Comparison of ENCODE assay signal across 8 mouse cellular contexts in genomic region chr17:56989467-56990114, GRCm38 (mm10). TPM values are rescaled to one million over a fixed set of nuclear protein-coding genes. Genes with fewer than 3 reads are reported as not detected.
DNase-seq lines count a peak whose midpoint lies in the region; ATAC-seq and TF ChIP-seq lines count a peak whose summit lies in the region.

No protein-coding gene starts in this region.

- TF ChIP-seq POLR2A in thymus, adult 2 months (IDR thresholded peaks at IDR 0.05; ENCODE audit: control insufficient read depth, extremely low read depth, insufficient read depth, low read length, poor library complexity) = no peak

- H3K9me3 ChIP-seq in lung, embryonic 16.5 days (ENCODE audit: control insufficient read depth, low read length) = no peaks in the 10 kb centered on the region

- no peak overlapping the region for H3K27ac ChIP-seq in thymus, adult 2 months (ENCODE audit: control insufficient read depth, insufficient read depth, low read length)
- H3K27ac ChIP-seq in lung, embryonic 16.5 days (ENCODE audit: low read length) = peak overlapping the region; percentile 80

- peak overlapping the region; percentile 80 for H3K9ac ChIP-seq in lung, embryonic 16.5 days (ENCODE audit: low read length)

- peak; percentile 31 for DNase-seq in thymus, adult 2 months
- DNase-seq in thymus, postnatal 0 days (ENCODE audit: low spot score) = no peak
- DNase-seq in cerebellum, adult 8-10 months = peak; percentile 36
- DNase-seq in kidney, postnatal 25 days = peak; percentile 81 to 89
- DNase-seq in retina, embryonic 14.5 days (ENCODE audit: low spot score) = peak; percentile 89
- no peak for DNase-seq in ovary, postnatal 14 days (ENCODE audit: low spot score)

- WGBS in thymus, adult 2 months = under 1% methylated on average over 25 of the region's 25 CpGs
- 2% methylated on average over 25 of the region's 25 CpGs for WGBS in lung, embryonic 16.5 days

- H3K36me3 ChIP-seq in thymus, adult 2 months (ENCODE audit: control insufficient read depth, insufficient read depth, low read length) = peaks cover 9% of the 10 kb centered on the region; the same call in 1 of the 2 replicates
- peaks cover 17% of the 10 kb centered on the region for H3K36me3 ChIP-seq in lung, embryonic 16.5 days (ENCODE audit: control insufficient read depth, insufficient read depth, low read length)

- TF ChIP-seq CTCF in thymus, adult 2 months (IDR thresholded peaks at IDR 0.05; ENCODE audit: borderline replicate concordance, control insufficient read depth, extremely low read depth, insufficient read depth, low read length, poor library complexity) = no peak

- peak overlapping the region; percentile 81 for H3K4me3 ChIP-seq in thymus, adult 2 months (ENCODE audit: control insufficient read depth, insufficient read depth, low read length)
- H3K4me3 ChIP-seq in lung, embryonic 16.5 days (ENCODE audit: low read length) = peak overlapping the region; percentile 96

- peak overlapping the region; percentile 79 for H3K4me2 ChIP-seq in lung, embryonic 16.5 days (ENCODE audit: low read depth, low read length)

- H3K27me3 ChIP-seq in thymus, adult 2 months (ENCODE audit: control insufficient read depth, insufficient read depth, low read length) = no peaks in the 10 kb centered on the region
- no peaks in the 10 kb centered on the region for H3K27me3 ChIP-seq in lung, embryonic 16.5 days (ENCODE audit: control insufficient read depth, insufficient read depth, low read depth, low read length)

- ATAC-seq in frontal cortex, adult (ENCODE audit: low TSS enrichment) = peak; percentile 90
- peak; percentile 92 for ATAC-seq in lung, embryonic 16.5 days (ENCODE audit: low read depth)

- peaks cover 5% of the 10 kb centered on the region for H3K4me1 ChIP-seq in thymus, adult 2 months (replicated peaks; ENCODE audit: control insufficient read depth, insufficient read depth, low read length)
- H3K4me1 ChIP-seq in lung, embryonic 16.5 days (replicated peaks; ENCODE audit: control insufficient read depth, insufficient read depth, low read length) = peaks cover 7% of the 10 kb centered on the region; the same call in 1 of the 2 replicates

RNA-seq across cellular contexts. Expression of gene Clpp, which starts 0.5 kb away (rescaled TPM):
- 131 and 144 TPM in 2 replicates for polyA plus RNA-seq in thymus, adult 2 months (2012; rRNA removed)
- polyA plus RNA-seq in thymus, postnatal 0 days (2015; fragmentation: Nextera tagmentation; extraction: Ambion mirVana) = 111 and 113 TPM in 2 replicates
- polyA plus RNA-seq in lung, embryonic 16.5 days (2015; fragmentation: Nextera tagmentation; extraction: Ambion mirVana) = 113 and 124 TPM in 2 replicates

RNA-seq across cellular contexts. Expression of gene Alkbh7, which starts 7.5 kb away (rescaled TPM):
- 26.7 and 32.2 TPM in 2 replicates for polyA plus RNA-seq in thymus, adult 2 months (2012; rRNA removed)
- 35.0 and 35.6 TPM in 2 replicates for polyA plus RNA-seq in thymus, postnatal 0 days (2015; fragmentation: Nextera tagmentation; extraction: Ambion mirVana)
- 41.3 and 42.6 TPM in 2 replicates for polyA plus RNA-seq in lung, embryonic 16.5 days (2015; fragmentation: Nextera tagmentation; extraction: Ambion mirVana)

RNA-seq across cellular contexts. Expression of gene Acer1, which starts 7.7 kb away (rescaled TPM):
- 0.14 and 0.32 TPM in 2 replicates for polyA plus RNA-seq in thymus, adult 2 months (2012; rRNA removed)
- not detected in 2 replicates for polyA plus RNA-seq in thymus, postnatal 0 days (2015; fragmentation: Nextera tagmentation; extraction: Ambion mirVana)
- 0.09 TPM in 1 of 2 replicates, not detected in the other for polyA plus RNA-seq in lung, embryonic 16.5 days (2015; fragmentation: Nextera tagmentation; extraction: Ambion mirVana)

RNA-seq across cellular contexts. Expression of gene Pspn, which starts 10.2 kb away (rescaled TPM):
- not detected in 2 replicates for polyA plus RNA-seq in thymus, adult 2 months (2012; rRNA removed)
- polyA plus RNA-seq in thymus, postnatal 0 days (2015; fragmentation: Nextera tagmentation; extraction: Ambion mirVana) = 0.55 TPM in 1 of 2 replicates, not detected in the other
- polyA plus RNA-seq in lung, embryonic 16.5 days (2015; fragmentation: Nextera tagmentation; extraction: Ambion mirVana) = not detected in 2 replicates

RNA-seq across cellular contexts. Expression of gene Gtf2f1, which starts 21.5 kb away (rescaled TPM):
- polyA plus RNA-seq in thymus, adult 2 months (2012; rRNA removed) = 40.8 and 42.9 TPM in 2 replicates
- polyA plus RNA-seq in thymus, postnatal 0 days (2015; fragmentation: Nextera tagmentation; extraction: Ambion mirVana) = 76.1 and 81.7 TPM in 2 replicates
- polyA plus RNA-seq in lung, embryonic 16.5 days (2015; fragmentation: Nextera tagmentation; extraction: Ambion mirVana) = 60.0 and 61.3 TPM in 2 replicates

Comparison
In these comparisons a context has a peak if more than half of its experiments do, and no peak if none do; other contexts are left out.
1. DNase-seq: peak in thymus, adult 2 months (single experiment), cerebellum, adult 8-10 months (single experiment), kidney, postnatal 25 days (2 of 2) and retina, embryonic 14.5 days (single experiment); none in thymus, postnatal 0 days (single experiment) and ovary, postnatal 14 days (single experiment).